Mouse (Mus musculus) midbrain, postnatal 0 days (tissue): ENCODE results near the gene D17H6S53E. TPM values are rescaled to one million over a fixed set of nuclear protein-coding genes. Genes with fewer than 3 reads are reported as not detected.

Experiments used
- ATAC-seq: fragments of 200-750 bp; cut with Nextera tagmentation; 2 replicates; pipeline ENCODE4 v1.8.0; 2017; ENCODE audit warnings: moderate number of reproducible peaks, mild to moderate bottlenecking, moderate TSS enrichment, moderate library complexity; ENCODE audit not compliant: low FRiP score
- DNase-seq: peaks from one replicate; pipeline ENCODE4 v3.0.0-alpha.2; 2015; ENCODE audit warnings: low spot score
- H3K27ac ChIP-seq: fragments of 300-500 bp; sonication (generic); 2 replicates; pipeline ENCODE4 v1.5.1; 2014; ENCODE audit warnings: low read depth, mild to moderate bottlenecking, low read length, mixed read lengths
- H3K27me3 ChIP-seq: fragments of 300-500 bp; sonication (generic); 2 replicates; pipeline ENCODE4 v1.6.1; 2014; ENCODE audit warnings: low read length, control low read depth, mixed read lengths; ENCODE audit not compliant: insufficient read depth
- H3K36me3 ChIP-seq: fragments of 300-500 bp; sonication (generic); 2 replicates; pipeline ENCODE4 v1.6.1; 2014; ENCODE audit warnings: low read length, control low read depth, mixed read lengths; ENCODE audit not compliant: insufficient read depth
- H3K4me1 ChIP-seq: fragments of 300-500 bp; sonication (generic); 2 replicates; pipeline ENCODE4 v1.6.1; 2014; ENCODE audit warnings: mild to moderate bottlenecking, control low read depth, antibody characterized with exemption, low read length, mixed read lengths; ENCODE audit not compliant: insufficient read depth
- H3K4me2 ChIP-seq: fragments of 300-500 bp; sonication (generic); 2 replicates; pipeline ENCODE4 v1.6.1; 2014; ENCODE audit warnings: low read depth, mild to moderate bottlenecking, low read length, mixed read lengths; ENCODE audit not compliant: poor library complexity, severe bottlenecking
- H3K4me3 ChIP-seq: fragments of 300-500 bp; sonication (generic); 2 replicates; pipeline ENCODE4 v1.5.1; 2014; ENCODE audit warnings: low read depth, mild to moderate bottlenecking, low read length, moderate library complexity
- H3K9ac ChIP-seq: fragments of 300-500 bp; sonication (generic); replicated peaks from 2 replicates; pipeline ENCODE4 v1.6.1; 2014; ENCODE audit warnings: mild to moderate bottlenecking, low read length, moderate library complexity, mixed read lengths; ENCODE audit not compliant: poor library complexity, severe bottlenecking
- H3K9me3 ChIP-seq: fragments of 300-500 bp; sonication (generic); 2 replicates; pipeline ENCODE4 v1.6.1; 2016; ENCODE audit warnings: low read length, control low read depth
- CTCF ChIP-seq: IDR thresholded peaks from 2 replicates; pipeline ENCODE4 v1.5.1; 2016; ENCODE audit warnings: antibody characterized with exemption, mild to moderate bottlenecking
- WGBS: fragments of 180-500 bp; shearing (Covaris S2); extraction: QIAGEN DNeasy Blood & Tissue Kit; methylation state at CpG from one replicate; pipeline ENCODE4 v1.1.7; 2014; 5-methylcytosine and 5-hydroxymethylcytosine counted together
- polyA plus RNA-seq: library from polyadenylated mRNA; unstranded; fragments of >200 nt; fragmentation: Nextera tagmentation; extraction: Ambion mirVana; gene quantifications from 2 replicates; pipeline ENCODE4 v1.2.1, GENCODE M21; 2015
- total RNA-seq: library from RNA; depleted of rRNA; stranded (reverse); fragments of >200 nt; gene quantifications from 2 replicates; pipeline ENCODE4 v1.2.3, GENCODE M21; 2014

D17H6S53E gene
- total and polyA plus RNA-seq, 2 experiments from 2014 or later = 9.6 to 28.0 TPM

- DNase-seq = no peak
- Histone ChIP-seq H3K36me3 (0 out of 2 replicates have a peak, but pooled peaks cover 7% of the 10 kb centered on the region), H3K9me3 (no peaks in the 10 kb centered on the region), H3K27ac (no peak overlapping the region), H3K4me3 (no peak overlapping the region), H3K27me3 (no peaks in the 10 kb centered on the region), H3K4me2 (no peak overlapping the region), H3K9ac (no peak overlapping the region), H3K4me1 (peaks cover 6% of the 10 kb centered on the region)
- no peak for TF ChIP-seq CTCF
- no peak for ATAC-seq
- WGBS = 78% methylated on average over 3 of the region's 3 CpGs
Observed at GRCm38 (mm10) chr17:35132174-35132560, 6.0 kb downstream of the D17H6S53E start.

- 87% methylated on average over 7 of the region's 7 CpGs for WGBS
- Histone ChIP-seq H3K36me3 (peaks cover 10% of the 10 kb centered on the region), H3K4me2 (no peak overlapping the region), H3K27me3 (no peaks in the 10 kb centered on the region), H3K9ac (no peak overlapping the region), H3K4me1 (no peaks in the 10 kb centered on the region), H3K9me3 (no peaks in the 10 kb centered on the region), H3K27ac (no peak overlapping the region), H3K4me3 (no peak overlapping the region)
- ATAC-seq = no peak
- TF ChIP-seq CTCF = no peak
- DNase-seq = no peak
Observed at GRCm38 (mm10) chr17:35133517-35133916, 7.3 kb downstream of the D17H6S53E start.

- ATAC-seq = peak; percentile 94
- DNase-seq = peak; percentile 96
- WGBS = 1% methylated on average over 66 of the region's 66 CpGs
Observed at GRCm38 (mm10) chr17:35134801-35135590, 8.8 kb downstream of the D17H6S53E start, which contains the start of gene Bag6. Bag6 (plus strand) TSS chr17:35135178.

GRCm38 (mm10) chr17:35135591-35136320 lies 9.6 kb downstream of the D17H6S53E start:
- WGBS = under 1% methylated on average over 34 of the region's 43 CpGs
- Histone ChIP-seq H3K36me3 (peaks cover 24% of the 10 kb centered on the region), H3K4me3 (peak overlapping the region; percentile 63), H3K27me3 (no peaks in the 10 kb centered on the region), H3K27ac (peak overlapping the region; percentile 96), H3K9ac (peak overlapping the region; percentile 64), H3K9me3 (no peaks in the 10 kb centered on the region), H3K4me2 (peak overlapping the region; percentile 79), H3K4me1 (no peaks in the 10 kb centered on the region)
- no peak for TF ChIP-seq CTCF
- ATAC-seq (peak; percentile 80), DNase-seq (peak; percentile 82)

More at GRCm38 (mm10) chr17:35134801-35135590, 8.8 kb downstream of the D17H6S53E start, which contains the start of gene Bag6:
- Histone ChIP-seq H3K9me3 (no peaks in the 10 kb centered on the region), H3K27me3 (no peaks in the 10 kb centered on the region), H3K9ac (peak within 1 kb of the TSS; percentile 64), H3K4me3 (peak within 1 kb of the TSS; percentile 63), H3K4me2 (peak within 1 kb of the TSS; percentile 79), H3K36me3 (peaks cover 21% of the 10 kb centered on the region), H3K27ac (peak within 1 kb of the TSS; percentile 96), H3K4me1 (no peaks in the 10 kb centered on the region)
- TF ChIP-seq CTCF = peak; percentile 17

- DNase-seq (no peak), ATAC-seq (no peak)
- H3K4me1 ChIP-seq = no peaks in the 10 kb centered on the region
- no peak overlapping the region for H3K4me3 ChIP-seq
- no peak overlapping the region for H3K9ac ChIP-seq
- peaks cover 57% of the 10 kb centered on the region for H3K36me3 ChIP-seq
- no peaks in the 10 kb centered on the region for H3K9me3 ChIP-seq
- no peak overlapping the region for H3K27ac ChIP-seq
- WGBS = 98% methylated on average over 3 of the region's 3 CpGs
- no peak overlapping the region for H3K4me2 ChIP-seq
- no peaks in the 10 kb centered on the region for H3K27me3 ChIP-seq
- TF ChIP-seq CTCF = no peak
Observed at GRCm38 (mm10) chr17:35139269-35139668, 13.1 kb downstream of the D17H6S53E start.
